Mouse (Mus musculus) liver, embryonic 14.5 days (tissue): Measurements from ENCODE around the gene Prr12.

Experiments
- CTCF ChIP-seq: IDR thresholded peaks from 2 replicates; pipeline ENCODE4 v1.5.1; 2016; ENCODE audit warnings: antibody characterized with exemption, low read depth, control low read depth
- EP300 ChIP-seq: IDR thresholded peaks from 2 replicates; pipeline ENCODE4 v1.6.1; 2016; ENCODE audit warnings: antibody characterized with exemption, low read depth

DNA sequence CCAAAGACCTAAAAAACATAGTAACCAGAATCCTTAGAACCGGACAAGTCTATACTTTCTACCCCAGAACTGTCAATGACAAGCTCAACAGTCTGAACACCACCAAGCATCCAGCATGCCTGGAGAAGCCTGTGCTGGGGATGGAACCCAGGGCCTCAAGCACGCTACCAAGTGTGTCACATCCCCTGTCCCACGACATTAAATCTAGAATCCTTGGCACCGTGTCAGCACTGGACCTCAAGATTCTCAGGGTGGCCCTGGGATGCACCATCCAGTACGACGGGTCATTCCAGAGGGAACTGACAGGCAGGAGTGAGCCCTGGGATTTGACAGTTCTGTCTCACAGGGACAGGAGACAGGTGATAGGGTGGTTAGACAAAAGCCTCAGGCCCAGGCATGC is 22.7 kb downstream of the Prr12 start:
- TF ChIP-seq CTCF (no peak), EP300 (no peak)
